Mouse (Mus musculus) kidney, adult 2 months (tissue): ENCODE measurements around the gene Tlr2. TPM values are rescaled to one million over a fixed set of nuclear protein-coding genes. Genes with fewer than 3 reads are reported as not detected.

Experiments used
- DNase-seq: peaks from one replicate; pipeline ENCODE4 v3.0.0; 2021
- H3K27ac ChIP-seq: fragments of 200-500 bp; 2 replicates; pipeline ENCODE4 v1.5.1; 2012; ENCODE audit warnings: low read depth, low read length, control low read depth, inconsistent platforms; ENCODE audit not compliant: insufficient read depth
- H3K27me3 ChIP-seq: fragments of 200-500 bp; replicated peaks from 2 replicates; pipeline ENCODE4 v1.6.1; 2012; ENCODE audit warnings: mild to moderate bottlenecking, moderate library complexity, low read length, inconsistent platforms; ENCODE audit not compliant: control insufficient read depth, insufficient read depth
- H3K36me3 ChIP-seq: fragments of 200-500 bp; 2 replicates; pipeline ENCODE4 v1.6.1; 2012; ENCODE audit warnings: mild to moderate bottlenecking, moderate library complexity, low read length, inconsistent platforms; ENCODE audit not compliant: control insufficient read depth, insufficient read depth
- H3K4me1 ChIP-seq: fragments of 200-500 bp; 2 replicates; pipeline ENCODE4 v1.6.1; 2011; ENCODE audit warnings: low read length; ENCODE audit not compliant: control insufficient read depth, insufficient read depth
- H3K4me3 ChIP-seq: fragments of 200-500 bp; 2 replicates; pipeline ENCODE4 v1.5.1; 2011; ENCODE audit warnings: mild to moderate bottlenecking, low read depth, low read length, control low read depth; ENCODE audit not compliant: insufficient read depth
- CTCF ChIP-seq: fragments of 200-500 bp; conservative IDR thresholded peaks from 2 replicates; pipeline ENCODE4 v1.5.1; 2011; ENCODE audit warnings: low read depth, mild to moderate bottlenecking, control low read depth, low read length, moderate library complexity, mixed read lengths; ENCODE audit not compliant: insufficient read depth, insufficient read length
- POLR2A ChIP-seq: fragments of 200-500 bp; IDR thresholded peaks from one replicate; pipeline ENCODE4 v1.6.1; 2011; ENCODE audit warnings: low read depth, low read length, control low read depth
- WGBS: fragments of 180-500 bp; shearing (Covaris S2); methylation state at CpG from one replicate; pipeline ENCODE4 v1.1.7; 2018; 5-methylcytosine and 5-hydroxymethylcytosine counted together
- polyA plus RNA-seq: library from polyadenylated mRNA; depleted of rRNA; stranded (reverse); fragments of >200 nt; gene quantifications from 2 replicates; pipeline ENCODE4 v1.2.3, GENCODE M21; 2012

Gene Tlr2
- polyA plus RNA-seq, 1 experiment = 1.9 TPM

DNA sequence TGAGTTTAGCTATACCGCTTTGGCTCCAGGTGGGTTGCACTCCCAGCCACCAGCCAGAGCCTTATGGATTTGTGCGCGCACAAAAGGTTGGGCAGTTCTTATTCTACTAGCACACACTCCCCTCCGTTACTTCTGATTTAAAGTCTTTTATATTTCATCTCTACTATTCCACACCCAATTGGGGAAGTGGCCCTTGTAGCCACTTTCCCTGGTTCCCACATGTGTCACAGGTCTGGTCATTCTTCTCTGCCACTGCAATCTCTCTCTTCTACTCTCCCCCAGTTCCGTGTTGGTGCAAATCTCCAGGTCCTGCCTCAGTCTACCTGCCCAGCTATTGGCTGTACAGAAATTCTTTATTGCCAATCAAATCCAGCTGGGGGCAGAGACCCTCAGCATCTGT lies 14.1 kb upstream of the Tlr2 start:
- TF ChIP-seq POLR2A (no peak), CTCF (no peak)
- H3K4me1 ChIP-seq = no peaks in the 10 kb centered on the region
- no peak for DNase-seq
- no peak overlapping the region for H3K27ac ChIP-seq
- H3K27me3 ChIP-seq = no peaks in the 10 kb centered on the region
- WGBS = 91% methylated on average over 5 of the region's 5 CpGs
- no peak overlapping the region for H3K4me3 ChIP-seq
- no peaks in the 10 kb centered on the region for H3K36me3 ChIP-seq

DNA sequence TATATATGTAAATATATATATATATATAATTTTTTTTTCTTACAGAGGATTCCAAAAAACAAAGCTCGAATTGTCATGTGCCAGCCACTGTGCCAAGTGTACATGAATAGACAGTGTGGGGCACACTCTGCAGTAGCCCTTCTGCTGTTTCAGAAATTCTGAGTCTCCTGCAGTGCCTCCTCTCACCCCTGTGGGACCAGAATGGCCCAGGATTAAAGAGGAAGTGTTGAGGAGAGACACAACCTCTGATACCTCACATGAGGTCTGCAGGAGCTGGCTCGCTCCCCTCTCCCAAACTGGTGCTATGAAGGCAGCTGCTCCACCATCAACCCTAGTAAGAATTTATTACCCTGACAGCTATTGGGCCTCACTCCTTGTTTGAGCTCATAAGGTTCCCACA lies 7.8 kb upstream of the Tlr2 start:
- TF ChIP-seq CTCF (no peak), POLR2A (no peak)
- Histone ChIP-seq H3K4me3 (no peak overlapping the region), H3K4me1 (no peaks in the 10 kb centered on the region), H3K36me3 (no peaks in the 10 kb centered on the region), H3K27me3 (no peaks in the 10 kb centered on the region), H3K27ac (no peak overlapping the region)
- 82% methylated on average over 2 of the region's 2 CpGs for WGBS
- no peak for DNase-seq

DNA sequence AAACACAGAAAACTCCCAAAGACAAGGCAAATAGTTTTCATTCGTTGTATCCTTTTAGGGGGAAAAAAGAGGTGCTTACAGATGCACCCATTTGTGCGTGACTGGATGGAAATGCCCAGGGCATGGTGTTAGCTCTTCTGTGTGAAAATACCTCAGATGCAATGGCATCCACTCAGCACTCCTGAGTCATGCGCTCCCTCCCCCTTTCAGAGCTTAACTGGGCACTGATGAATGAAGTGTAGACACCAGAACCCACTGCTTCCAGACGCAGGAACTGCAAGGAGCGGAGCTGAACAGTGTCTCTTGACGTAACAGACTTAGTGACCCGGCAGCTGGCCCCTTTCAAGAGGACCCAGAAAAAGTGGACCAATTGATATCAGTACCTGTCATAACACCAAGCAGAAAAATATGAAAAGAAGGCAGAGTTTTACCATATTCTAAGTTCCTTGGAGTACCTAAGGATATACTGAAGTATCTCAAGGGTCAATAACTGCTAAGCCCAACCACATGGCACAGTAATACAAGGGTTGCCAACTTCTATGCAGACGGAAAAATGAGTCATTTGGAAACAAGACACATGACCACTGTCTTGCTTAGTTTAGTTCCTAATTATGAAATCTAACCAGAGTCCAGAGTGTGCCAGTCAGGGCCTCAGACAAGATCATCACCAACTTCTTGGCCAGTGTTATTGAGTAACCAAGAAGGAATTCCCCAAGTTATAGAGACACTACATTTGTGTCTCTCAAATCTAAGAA lies 3.4 kb upstream of the Tlr2 start:
- Histone ChIP-seq H3K27me3 (no peaks in the 10 kb centered on the region), H3K27ac (no peak overlapping the region), H3K36me3 (no peaks in the 10 kb centered on the region), H3K4me1 (no peaks in the 10 kb centered on the region), H3K4me3 (no peak overlapping the region)
- 56% methylated on average over 8 of the region's 8 CpGs for WGBS
- TF ChIP-seq POLR2A (no peak), CTCF (no peak)
- DNase-seq = peak; percentile 23

DNA sequence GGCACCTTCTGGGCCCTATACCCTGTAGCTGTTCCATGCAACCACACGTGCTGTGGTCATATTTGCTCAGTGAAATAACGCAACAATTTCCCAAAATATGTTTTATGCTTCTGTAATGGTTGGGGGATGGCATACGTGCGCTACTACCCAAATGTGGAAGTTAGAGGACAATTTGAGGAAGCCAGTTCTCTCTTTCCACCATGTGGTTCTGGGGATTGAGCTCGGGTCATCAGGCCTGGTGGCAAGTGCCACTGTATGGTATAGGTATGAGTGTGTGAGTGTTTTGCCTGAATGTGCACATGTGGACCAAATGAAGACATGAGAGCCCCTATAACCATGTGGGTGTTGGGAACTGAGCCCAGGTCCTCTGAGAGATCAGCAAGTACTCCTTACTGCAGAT lies 2.1 kb downstream of the Tlr2 start:
- 93% methylated on average over 5 of the region's 5 CpGs for WGBS
- Histone ChIP-seq H3K27me3 (no peaks in the 10 kb centered on the region), H3K4me1 (no peaks in the 10 kb centered on the region), H3K4me3 (no peak overlapping the region), H3K27ac (no peak overlapping the region), H3K36me3 (no peaks in the 10 kb centered on the region)
- TF ChIP-seq CTCF (no peak), POLR2A (no peak)
- DNase-seq = no peak

DNA sequence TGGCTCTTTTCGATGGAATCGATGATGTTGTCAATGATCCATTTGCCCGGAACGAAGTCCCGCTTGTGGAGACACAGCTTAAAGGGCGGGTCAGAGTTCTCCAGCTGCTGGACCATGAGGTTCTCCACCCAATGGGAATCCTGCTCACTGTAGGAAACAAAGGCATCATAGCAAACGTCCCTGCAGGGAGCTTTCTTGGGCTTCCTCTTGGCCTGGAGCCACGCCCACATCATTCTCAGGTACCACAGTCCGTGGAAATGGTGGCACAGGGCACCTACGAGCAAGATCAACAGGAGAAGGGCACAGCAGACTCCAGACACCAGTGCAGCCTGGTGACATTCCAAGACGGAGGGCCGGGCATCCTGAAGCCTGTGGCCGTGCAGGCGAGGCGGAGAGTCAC lies 4.9 kb downstream of the Tlr2 start:
- DNase-seq = no peak
- Histone ChIP-seq H3K4me3 (no peak overlapping the region), H3K27me3 (no peaks in the 10 kb centered on the region), H3K4me1 (no peaks in the 10 kb centered on the region), H3K36me3 (no peaks in the 10 kb centered on the region), H3K27ac (no peak overlapping the region)
- WGBS = 86% methylated on average over 15 of the region's 15 CpGs
- TF ChIP-seq CTCF = no peak
- TF ChIP-seq POLR2A = no peak

DNA sequence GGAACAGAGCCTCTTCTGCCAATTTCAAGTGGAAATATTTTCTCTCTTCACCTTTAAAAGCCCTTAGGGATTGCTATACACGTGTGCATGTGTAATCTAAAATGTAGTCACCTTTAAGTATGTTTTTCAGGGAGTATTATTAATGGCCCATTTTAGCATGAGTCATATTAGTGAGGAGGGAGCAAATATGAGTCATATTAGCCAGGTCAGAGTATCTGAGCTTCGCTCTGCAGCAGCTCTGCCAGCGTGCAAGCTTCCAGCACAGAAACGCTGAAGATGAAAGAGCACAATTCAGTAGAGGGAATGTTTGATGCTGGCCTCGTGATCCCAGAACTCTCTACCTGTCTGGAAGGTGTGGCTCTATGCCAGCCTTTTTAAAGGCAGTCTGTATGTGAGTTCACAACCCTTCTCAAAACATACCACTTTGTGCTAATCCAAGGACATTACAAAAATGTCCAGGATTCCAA lies 13.4 kb downstream of the Tlr2 start:
- peak; percentile 40 for DNase-seq
- Histone ChIP-seq H3K4me1 (no peaks in the 10 kb centered on the region), H3K27me3 (no peaks in the 10 kb centered on the region), H3K4me3 (no peak overlapping the region), H3K36me3 (no peaks in the 10 kb centered on the region), H3K27ac (no peak overlapping the region)
- TF ChIP-seq CTCF (no peak), POLR2A (no peak)
- 54% methylated on average over 5 of the region's 5 CpGs for WGBS

DNA sequence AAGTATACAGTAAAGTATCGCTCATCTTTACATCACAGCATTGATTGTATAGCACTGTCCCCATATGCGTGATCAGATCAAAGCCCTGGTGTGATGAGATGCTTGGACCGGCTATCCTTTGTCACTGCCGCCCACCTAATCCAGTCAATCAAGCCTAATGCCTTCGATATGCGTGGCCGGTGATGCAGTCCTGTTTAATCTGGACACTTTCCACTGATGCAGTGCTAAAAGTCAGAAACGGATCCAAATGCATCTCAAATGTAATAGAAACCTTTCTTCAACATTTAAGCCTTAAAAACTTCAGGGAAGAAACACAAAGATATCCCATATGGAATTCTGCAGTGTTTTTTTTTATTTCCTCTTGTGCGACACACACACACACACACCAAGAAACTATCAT lies 13.9 kb downstream of the Tlr2 start:
- DNase-seq = no peak

More for the DNA sequence above, 13.9 kb downstream of the Tlr2 start:
- Histone ChIP-seq H3K4me1 (no peaks in the 10 kb centered on the region), H3K4me3 (no peak overlapping the region), H3K27ac (no peak overlapping the region), H3K36me3 (no peaks in the 10 kb centered on the region), H3K27me3 (no peaks in the 10 kb centered on the region)
- TF ChIP-seq POLR2A = no peak
- TF ChIP-seq CTCF = no peak
- 46% methylated on average over 9 of the region's 9 CpGs for WGBS
